Mouse (Mus musculus): ENCODE data around the gene Ldha.

DNA sequence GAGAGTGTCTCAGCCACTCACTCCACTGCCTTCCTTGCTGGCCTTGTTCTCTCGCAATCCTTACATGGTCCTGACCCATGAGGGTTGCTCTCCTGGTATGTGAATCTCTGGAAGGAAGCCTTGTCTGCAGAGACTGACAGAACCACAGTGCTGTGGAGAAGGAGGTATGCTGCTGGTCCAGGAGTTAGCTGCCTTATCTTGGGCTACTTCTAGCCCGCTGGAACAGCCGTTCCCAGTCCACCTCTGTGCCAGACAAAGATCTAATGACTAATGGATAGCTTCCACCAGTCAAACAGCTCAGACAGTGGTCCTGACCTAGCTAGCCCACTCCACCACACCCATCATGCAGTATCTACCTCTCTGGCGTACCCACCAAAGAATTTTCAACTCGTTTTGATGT, 4.9 kb upstream of the Ldha start:
- TF ChIP-seq CTCF (IDR thresholded peaks at IDR 0.05) (no peak), POLR2A (IDR thresholded peaks at IDR 0.05; ENCODE audit: insufficient read depth, low read depth, low read length) (no peak)

All from heart, adult 2 months (tissue).